Mouse (Mus musculus): ENCODE data around the gene Mxd4. TPM values are rescaled to one million over a fixed set of nuclear protein-coding genes. Genes with fewer than 3 reads are reported as not detected.
A peak's percentile ranks its signal among the peaks of the same experiment; 100 is the strongest.

Gene Mxd4
- polyA plus RNA-seq, 1 experiment from 2014 or later: 3.2 TPM

GRCm38 (mm10) chr5:34218672-34219071, 31.2 kb upstream of the Mxd4 start:
- ATAC-seq (ENCODE audit: low read depth) (no peak), DNase-seq (no peak)
- Histone ChIP-seq H3K27ac (no peak overlapping the region), H3K9ac (no peak overlapping the region), H3K4me2 (no peak overlapping the region), H3K9me3 (replicated peaks) (no peaks in the 10 kb centered on the region), H3K27me3 (no peaks in the 10 kb centered on the region), H3K4me1 (replicated peaks) (no peaks in the 10 kb centered on the region), H3K36me3 (no peaks in the 10 kb centered on the region), H3K4me3 (replicated peaks) (no peak overlapping the region)
- WGBS (ENCODE audit: insufficient replicate concordance): 33% methylated on average over 5 of the region's 5 CpGs

GRCm38 (mm10) chr5:34217756-34218155, 30.2 kb upstream of the Mxd4 start:
- H3K4me3 ChIP-seq (replicated peaks): no peak overlapping the region
- 55% methylated on average over 9 of the region's 9 CpGs for WGBS (ENCODE audit: insufficient replicate concordance)
- no peaks in the 10 kb centered on the region for H3K27me3 ChIP-seq
- no peak for DNase-seq
- H3K36me3 ChIP-seq: no peaks in the 10 kb centered on the region
- no peak for ATAC-seq (ENCODE audit: low read depth)
- H3K9me3 ChIP-seq (replicated peaks): no peaks in the 10 kb centered on the region
- no peak overlapping the region for H3K27ac ChIP-seq
- no peaks in the 10 kb centered on the region for H3K4me1 ChIP-seq (replicated peaks)
- no peak overlapping the region for H3K4me2 ChIP-seq
- H3K9ac ChIP-seq: no peak overlapping the region

GRCm38 (mm10) chr5:34216025-34216424, 28.5 kb upstream of the Mxd4 start:
- Histone ChIP-seq H3K4me3 (replicated peaks) (no peak overlapping the region), H3K4me2 (no peak overlapping the region), H3K9me3 (replicated peaks) (no peaks in the 10 kb centered on the region), H3K9ac (no peak overlapping the region), H3K36me3 (no peaks in the 10 kb centered on the region), H3K27me3 (no peaks in the 10 kb centered on the region), H3K4me1 (replicated peaks) (no peaks in the 10 kb centered on the region), H3K27ac (no peak overlapping the region)
- WGBS (ENCODE audit: insufficient replicate concordance): 66% methylated on average over 7 of the region's 7 CpGs
- no peak for DNase-seq
- no peak for ATAC-seq (ENCODE audit: low read depth)

DNA sequence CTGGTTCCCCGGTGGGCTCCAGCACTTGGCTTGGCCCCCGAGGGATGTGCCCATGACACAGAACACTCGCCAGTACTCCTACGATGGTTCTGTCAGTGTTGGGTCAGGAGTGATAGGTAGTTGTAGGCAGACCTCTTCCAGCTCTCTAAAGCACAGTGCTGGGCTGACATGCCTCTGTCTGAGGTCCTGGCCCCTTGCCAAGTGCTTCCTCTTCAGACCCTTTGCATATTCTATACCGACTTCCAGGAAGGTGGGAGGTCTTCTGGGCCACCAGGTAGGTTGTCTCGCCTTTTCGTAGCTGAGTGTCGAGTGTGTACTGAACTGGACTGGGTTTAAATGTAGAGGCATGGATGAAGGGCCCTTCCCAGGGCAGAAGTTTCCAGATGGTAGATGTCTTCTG, 26.1 kb upstream of the Mxd4 start:
- no peak for ATAC-seq (ENCODE audit: low read depth)

DNA sequence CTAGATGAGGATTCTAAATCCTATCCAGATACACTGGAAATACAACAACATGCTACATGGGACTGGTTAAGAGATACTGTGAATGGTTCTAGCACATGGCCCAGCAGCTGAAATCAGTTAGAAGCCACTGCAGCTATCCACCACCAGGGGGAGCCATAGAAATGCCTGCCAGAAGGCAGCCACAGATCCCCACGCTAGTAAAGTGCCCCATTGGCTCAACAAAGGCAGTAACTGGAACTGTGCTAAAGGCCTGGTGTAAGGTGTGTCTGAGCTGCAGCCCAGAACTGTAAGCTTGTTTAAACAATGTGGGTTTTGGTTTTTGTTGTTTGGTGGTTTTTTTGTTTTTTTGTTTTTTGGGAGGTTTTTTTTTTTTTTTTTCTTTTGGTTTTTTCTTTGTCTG, 22.8 kb upstream of the Mxd4 start:
- H3K4me1 ChIP-seq (replicated peaks): no peaks in the 10 kb centered on the region; the same call in 1 of the 2 replicates
- H3K9me3 ChIP-seq (replicated peaks): no peaks in the 10 kb centered on the region
- no peaks in the 10 kb centered on the region for H3K36me3 ChIP-seq
- DNase-seq (peak; percentile 43), ATAC-seq (ENCODE audit: low read depth) (peak; percentile 41; the same call in 1 of the 2 replicates)
- no peak overlapping the region for H3K4me3 ChIP-seq (replicated peaks)
- H3K4me2 ChIP-seq: no peak overlapping the region
- H3K9ac ChIP-seq: no peak overlapping the region
- no peak overlapping the region for H3K27ac ChIP-seq
- WGBS (ENCODE audit: insufficient replicate concordance): 0% methylated on average over 1 of the region's 1 CpGs
- H3K27me3 ChIP-seq: no peaks in the 10 kb centered on the region

More for the DNA sequence above, 26.1 kb upstream of the Mxd4 start:
- Histone ChIP-seq H3K9ac (no peak overlapping the region), H3K4me3 (replicated peaks) (no peak overlapping the region), H3K4me2 (no peak overlapping the region), H3K36me3 (no peaks in the 10 kb centered on the region), H3K4me1 (replicated peaks) (no peaks in the 10 kb centered on the region), H3K27me3 (no peaks in the 10 kb centered on the region), H3K9me3 (replicated peaks) (no peaks in the 10 kb centered on the region), H3K27ac (no peak overlapping the region)
- DNase-seq: no peak
- 62% methylated on average over 8 of the region's 8 CpGs for WGBS (ENCODE audit: insufficient replicate concordance)

GRCm38 (mm10) chr5:34207503-34207902, 20.0 kb upstream of the Mxd4 start:
- no peak overlapping the region for H3K4me3 ChIP-seq (replicated peaks)
- no peak overlapping the region for H3K9ac ChIP-seq
- no peak overlapping the region for H3K27ac ChIP-seq
- H3K9me3 ChIP-seq (replicated peaks): no peaks in the 10 kb centered on the region
- H3K36me3 ChIP-seq: no peaks in the 10 kb centered on the region
- WGBS (ENCODE audit: insufficient replicate concordance): 38% methylated on average over 3 of the region's 3 CpGs
- DNase-seq (no peak), ATAC-seq (ENCODE audit: low read depth) (no peak)
- no peaks in the 10 kb centered on the region; the same call in 1 of the 2 replicates for H3K4me1 ChIP-seq (replicated peaks)
- H3K4me2 ChIP-seq: no peak overlapping the region
- H3K27me3 ChIP-seq: no peaks in the 10 kb centered on the region

- H3K4me3 ChIP-seq (replicated peaks): no peak overlapping the region
- peaks cover 8% of the 10 kb centered on the region; the same call in 1 of the 2 replicates for H3K4me1 ChIP-seq (replicated peaks)
- DNase-seq (no peak), ATAC-seq (ENCODE audit: low read depth) (no peak)
- H3K9ac ChIP-seq: no peak overlapping the region
- no peak overlapping the region for H3K27ac ChIP-seq
- WGBS (ENCODE audit: insufficient replicate concordance): 29% methylated on average over 2 of the region's 2 CpGs
- no peaks in the 10 kb centered on the region for H3K36me3 ChIP-seq
- H3K4me2 ChIP-seq: no peak overlapping the region
- H3K9me3 ChIP-seq (replicated peaks): no peaks in the 10 kb centered on the region
- no peaks in the 10 kb centered on the region for H3K27me3 ChIP-seq
Measured at GRCm38 (mm10) chr5:34205788-34206187, 18.3 kb upstream of the Mxd4 start.

DNA sequence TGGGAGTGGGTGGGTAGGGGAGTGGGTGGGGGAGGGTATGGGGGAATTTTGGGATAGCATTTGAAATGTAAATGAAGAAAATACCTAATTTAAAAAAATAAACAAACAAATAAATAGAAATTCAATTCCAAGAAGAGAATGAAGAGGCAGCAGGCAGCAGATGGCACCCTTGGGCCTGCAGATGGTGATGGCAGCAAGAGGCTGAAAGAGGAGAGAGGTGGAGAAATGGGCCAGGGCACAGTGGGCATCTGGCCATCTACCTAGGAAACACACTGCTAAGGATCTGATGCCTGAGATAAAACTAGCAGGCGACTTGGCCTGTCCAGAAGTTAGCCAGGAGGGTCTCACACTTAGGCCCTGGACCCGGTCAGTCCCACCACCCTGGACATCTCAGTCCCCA, 17.4 kb upstream of the Mxd4 start:
- Histone ChIP-seq H3K27ac (no peak overlapping the region), H3K4me2 (no peak overlapping the region), H3K4me1 (replicated peaks) (peaks cover 8% of the 10 kb centered on the region; the same call in 1 of the 2 replicates), H3K9ac (no peak overlapping the region), H3K4me3 (replicated peaks) (no peak overlapping the region), H3K36me3 (no peaks in the 10 kb centered on the region), H3K27me3 (no peaks in the 10 kb centered on the region), H3K9me3 (replicated peaks) (no peaks in the 10 kb centered on the region)
- DNase-seq: no peak
- no peak for ATAC-seq (ENCODE audit: low read depth)
- WGBS (ENCODE audit: insufficient replicate concordance): 58% methylated on average over 2 of the region's 2 CpGs

- Histone ChIP-seq H3K36me3 (no peaks in the 10 kb centered on the region), H3K9me3 (replicated peaks) (no peaks in the 10 kb centered on the region), H3K27me3 (no peaks in the 10 kb centered on the region), H3K9ac (no peak overlapping the region), H3K4me2 (no peak overlapping the region), H3K4me3 (replicated peaks) (no peak overlapping the region), H3K4me1 (replicated peaks) (peaks cover 8% of the 10 kb centered on the region; the same call in 1 of the 2 replicates), H3K27ac (no peak overlapping the region)
- ATAC-seq (ENCODE audit: low read depth): no peak
- 63% methylated on average over 4 of the region's 4 CpGs for WGBS (ENCODE audit: insufficient replicate concordance)
- DNase-seq: no peak
Measured at GRCm38 (mm10) chr5:34202006-34202405, 14.5 kb upstream of the Mxd4 start.

GRCm38 (mm10) chr5:34201396-34201795, 13.9 kb upstream of the Mxd4 start:
- H3K4me1 ChIP-seq (replicated peaks): peaks cover 8% of the 10 kb centered on the region; the same call in 1 of the 2 replicates
- H3K36me3 ChIP-seq: no peaks in the 10 kb centered on the region
- DNase-seq (no peak), ATAC-seq (ENCODE audit: low read depth) (no peak)
- H3K9ac ChIP-seq: no peak overlapping the region
- H3K9me3 ChIP-seq (replicated peaks): no peaks in the 10 kb centered on the region
- H3K27ac ChIP-seq: no peak overlapping the region
- H3K4me2 ChIP-seq: no peak overlapping the region
- WGBS (ENCODE audit: insufficient replicate concordance): 51% methylated on average over 2 of the region's 2 CpGs
- H3K27me3 ChIP-seq: no peaks in the 10 kb centered on the region
- no peak overlapping the region for H3K4me3 ChIP-seq (replicated peaks)

DNA sequence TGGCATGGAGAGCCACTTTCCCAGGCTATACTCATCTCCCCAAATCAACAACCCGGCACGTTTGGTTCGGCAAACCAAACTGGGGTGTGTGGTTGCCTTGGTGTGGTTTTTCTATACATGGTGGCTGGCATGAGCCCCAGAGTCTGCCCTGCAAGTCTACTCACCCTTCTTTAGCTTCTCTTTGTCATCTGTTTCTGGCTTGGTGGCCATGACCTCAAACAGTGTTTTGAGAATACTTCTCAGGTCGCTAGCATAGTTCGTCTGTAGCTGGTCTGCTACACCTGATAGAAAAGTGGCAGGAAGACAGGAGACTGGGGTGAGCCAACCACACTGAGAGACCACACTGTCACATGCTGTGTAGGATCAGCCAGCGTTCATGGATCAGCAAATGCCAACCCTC, 11.1 kb upstream of the Mxd4 start:
- Histone ChIP-seq H3K36me3 (no peaks in the 10 kb centered on the region), H3K9me3 (replicated peaks) (no peaks in the 10 kb centered on the region), H3K9ac (no peak overlapping the region), H3K4me2 (no peak overlapping the region), H3K4me1 (replicated peaks) (peaks cover 8% of the 10 kb centered on the region; the same call in 1 of the 2 replicates), H3K27ac (no peak overlapping the region), H3K4me3 (replicated peaks) (no peak overlapping the region), H3K27me3 (no peaks in the 10 kb centered on the region)
- 64% methylated on average over 6 of the region's 6 CpGs for WGBS (ENCODE audit: insufficient replicate concordance)
- ATAC-seq (ENCODE audit: low read depth) (no peak), DNase-seq (no peak)

DNA sequence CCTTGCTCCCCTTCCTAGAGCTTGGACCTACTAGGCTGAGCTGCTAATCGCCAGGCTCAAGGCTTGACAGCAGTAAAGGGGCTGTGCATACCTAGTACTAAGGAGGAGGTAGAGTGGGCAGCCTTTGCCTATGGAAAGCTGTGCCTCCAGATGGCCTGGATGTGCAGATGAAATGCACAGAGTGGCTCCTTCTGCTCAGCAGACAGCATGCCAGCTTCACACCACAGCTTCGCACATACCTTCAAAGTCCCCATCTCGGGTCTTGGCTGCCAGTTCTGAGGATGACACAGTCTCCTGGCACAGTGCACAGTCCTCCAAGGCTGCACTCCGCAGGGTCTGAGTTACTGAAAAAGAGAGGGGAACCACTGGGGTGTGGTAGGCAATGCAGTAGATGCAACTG, 9.7 kb upstream of the Mxd4 start:
- no peak for ATAC-seq (ENCODE audit: low read depth)
- H3K9ac ChIP-seq: no peak overlapping the region

More for the DNA sequence above, 9.7 kb upstream of the Mxd4 start:
- H3K27me3 ChIP-seq: no peaks in the 10 kb centered on the region
- no peaks in the 10 kb centered on the region for H3K36me3 ChIP-seq
- no peak overlapping the region for H3K4me2 ChIP-seq
- H3K9me3 ChIP-seq (replicated peaks): no peaks in the 10 kb centered on the region
- no peak overlapping the region for H3K27ac ChIP-seq
- no peak overlapping the region for H3K4me3 ChIP-seq (replicated peaks)
- 70% methylated on average over 4 of the region's 4 CpGs for WGBS (ENCODE audit: insufficient replicate concordance)
- H3K4me1 ChIP-seq (replicated peaks): peaks cover 8% of the 10 kb centered on the region; the same call in 1 of the 2 replicates
- DNase-seq: no peak

Data from liver, embryonic 13.5 days (tissue).